Mouse (Mus musculus) lung, postnatal 14 days (tissue): ENCODE results near the gene Cyp2t4.
A peak's percentile ranks its signal among the peaks of the same experiment; 100 is the strongest.

Source experiments
- DNase-seq: peaks from one replicate; pipeline ENCODE4 v3.0.0; 2021

Cyp2t4 gene

GRCm38 (mm10) chr7:27153205-27153764 is at the start of gene Cyp2t4:
Gene Cyp2t4 (plus strand): TSS chr7:27153714.
- DNase-seq, result peak; percentile 71

- no peak for DNase-seq
These were observed 48.6 kb upstream of the Cyp2t4 start for GRCm38 (mm10) chr7:27104882-27105281.

- DNase-seq, result no peak
These were observed 43.2 kb upstream of the Cyp2t4 start for GRCm38 (mm10) chr7:27110327-27110726.

- DNase-seq, result peak; percentile 29
These were observed 42.5 kb upstream of the Cyp2t4 start for GRCm38 (mm10) chr7:27111038-27111437.

GRCm38 (mm10) chr7:27111987-27112386 is 41.5 kb upstream of the Cyp2t4 start:
- DNase-seq, result no peak

- DNase-seq, result peak; percentile 45
These were observed 35.4 kb upstream of the Cyp2t4 start for GRCm38 (mm10) chr7:27118033-27118511.

- DNase-seq, result no peak
These were observed 33.8 kb upstream of the Cyp2t4 start, which contains the start of gene Cyp2f2 for GRCm38 (mm10) chr7:27119676-27120075. Gene Cyp2f2 (plus strand): TSS chr7:27119909.

- DNase-seq, result no peak
These were observed 29.1 kb upstream of the Cyp2t4 start for GRCm38 (mm10) chr7:27124305-27124832.

- no peak for DNase-seq
These were observed 28.5 kb upstream of the Cyp2t4 start for GRCm38 (mm10) chr7:27124969-27125368.

- DNase-seq, result peak; percentile 48
These were observed 25.4 kb upstream of the Cyp2t4 start for GRCm38 (mm10) chr7:27128162-27128561.

- no peak for DNase-seq
These were observed 24.6 kb upstream of the Cyp2t4 start for GRCm38 (mm10) chr7:27128946-27129345.

- DNase-seq, result no peak
These were observed 23.7 kb upstream of the Cyp2t4 start for GRCm38 (mm10) chr7:27129811-27130210.

- no peak for DNase-seq
These were observed 22.8 kb upstream of the Cyp2t4 start for GRCm38 (mm10) chr7:27130521-27131370.

GRCm38 (mm10) chr7:27131387-27131786 is 22.1 kb upstream of the Cyp2t4 start:
- DNase-seq, result no peak

- DNase-seq, result peak; percentile 76
These were observed 20.9 kb upstream of the Cyp2t4 start for GRCm38 (mm10) chr7:27132588-27132987.

GRCm38 (mm10) chr7:27133156-27133555 is 20.4 kb upstream of the Cyp2t4 start:
- DNase-seq, result peak; percentile 17

- DNase-seq, result no peak
These were observed 19.8 kb upstream of the Cyp2t4 start for GRCm38 (mm10) chr7:27133757-27134156.

- DNase-seq, result no peak
These were observed 17.0 kb upstream of the Cyp2t4 start for GRCm38 (mm10) chr7:27136410-27136996.

GRCm38 (mm10) chr7:27156005-27156404 is 2.5 kb downstream of the Cyp2t4 start:
- no peak for DNase-seq

GRCm38 (mm10) chr7:27158171-27158570 is 4.7 kb downstream of the Cyp2t4 start:
- DNase-seq, result no peak

GRCm38 (mm10) chr7:27159256-27159655 is 5.7 kb downstream of the Cyp2t4 start:
- no peak for DNase-seq

GRCm38 (mm10) chr7:27159882-27160281 is 6.4 kb downstream of the Cyp2t4 start:
- peak; percentile 91 for DNase-seq

GRCm38 (mm10) chr7:27160921-27161320 is 7.4 kb downstream of the Cyp2t4 start:
- no peak for DNase-seq
